8 mouse cellular contexts compared by ENCODE assay signal in the genomic region with DNA sequence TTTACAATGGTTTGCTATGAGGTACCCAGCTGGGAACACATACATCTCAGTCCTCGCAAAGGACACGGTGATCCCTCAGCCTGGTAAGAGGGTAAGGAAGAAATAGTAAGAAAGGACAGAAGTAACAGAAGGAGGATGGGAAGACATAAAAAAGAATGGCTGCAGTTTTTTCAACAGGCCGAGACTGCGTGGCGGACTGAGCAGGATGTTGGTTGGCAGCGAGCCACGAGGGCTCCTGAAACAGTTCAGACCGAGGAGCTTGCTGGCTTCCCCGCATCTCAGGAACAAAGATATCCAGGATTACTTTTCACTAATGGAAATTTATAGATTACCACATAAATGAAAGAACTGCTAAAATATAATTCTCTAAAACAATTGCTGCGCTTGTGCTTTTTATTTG.
DNase-seq lines count a peak whose midpoint lies in the region; ATAC-seq and TF ChIP-seq lines count a peak whose summit lies in the region.
"Had no signal": no experiment of that assay in that cellular context is flagged by ENCODE, and none has a peak within 500 bp of the region (broad histone marks: within the 10 kb centered on the region; RNA-seq: fewer than 3 reads in every experiment).

No protein-coding gene starts in this region.

- no peak for TF ChIP-seq POLR2A in brain, embryonic 14.5 days (IDR thresholded peaks at IDR 0.05; ENCODE audit: borderline replicate concordance, extremely low read depth, insufficient read depth, insufficient read length, poor library complexity, severe bottlenecking)

- H3K36me3 ChIP-seq in kidney, embryonic 15.5 days, result no peaks in the 10 kb centered on the region
- no peaks in the 10 kb centered on the region for H3K36me3 ChIP-seq in limb, embryonic 10.5 days
- H3K36me3 ChIP-seq: embryonic facial prominence, embryonic 15.5 days had no signal

- H3K9me3 ChIP-seq in kidney, embryonic 15.5 days (replicated peaks), result no peaks in the 10 kb centered on the region
- H3K9me3 ChIP-seq in limb, embryonic 10.5 days (replicated peaks), result no peaks in the 10 kb centered on the region
- H3K9me3 ChIP-seq: embryonic facial prominence, embryonic 15.5 days had no signal

- no peak for ATAC-seq in kidney, embryonic 15.5 days (replicated peaks; ENCODE audit: low FRiP score)

- no peak for TF ChIP-seq CTCF in brain, embryonic 14.5 days (IDR thresholded peaks at IDR 0.05; ENCODE audit: borderline replicate concordance, extremely low read depth, insufficient read depth, insufficient read length)

- H3K4me2 ChIP-seq in kidney, embryonic 15.5 days, result no peak overlapping the region
- H3K4me2 ChIP-seq: embryonic facial prominence, embryonic 15.5 days had no signal

- H3K27me3 ChIP-seq in kidney, embryonic 15.5 days, result no peaks in the 10 kb centered on the region
- H3K27me3 ChIP-seq in limb, embryonic 10.5 days (ENCODE audit: low read depth, poor library complexity, severe bottlenecking), result no peaks in the 10 kb centered on the region
- H3K27me3 ChIP-seq: embryonic facial prominence, embryonic 15.5 days had no signal

- no peak overlapping the region for H3K27ac ChIP-seq in kidney, embryonic 15.5 days
- H3K27ac ChIP-seq in limb, embryonic 10.5 days, result no peak overlapping the region
- H3K27ac ChIP-seq: embryonic facial prominence, embryonic 15.5 days had no signal

- WGBS in kidney, embryonic 15.5 days, result 36% methylated on average over 10 of the region's 10 CpGs
- WGBS in limb, embryonic 10.5 days, result 86% methylated on average over 10 of the region's 10 CpGs

- H3K4me1 ChIP-seq in kidney, embryonic 15.5 days, result peaks cover 12% of the 10 kb centered on the region; the same call in 1 of the 2 replicates
- H3K4me1 ChIP-seq in limb, embryonic 10.5 days, result peaks cover 56% of the 10 kb centered on the region

- peak; percentile 30 for DNase-seq in kidney, adult 9 months
- peak; percentile 83 for DNase-seq in brain, embryonic 14.5 days (ENCODE audit: low read depth)
- peak; percentile 88 to 90 for DNase-seq in cerebellum, postnatal 10 days
- DNase-seq in limb, embryonic 10.5 days (ENCODE audit: low spot score), result peak; percentile 27
- no peak for DNase-seq in MN1 (ENCODE audit: low spot score)
- no peak for DNase-seq in B cell, adult 2 months

- H3K9ac ChIP-seq in kidney, embryonic 15.5 days, result no peak overlapping the region
- H3K9ac ChIP-seq: embryonic facial prominence, embryonic 15.5 days had no signal

- no peak overlapping the region for H3K4me3 ChIP-seq in kidney, embryonic 15.5 days (replicated peaks)
- no peak overlapping the region for H3K4me3 ChIP-seq in limb, embryonic 10.5 days
- H3K4me3 ChIP-seq: embryonic facial prominence, embryonic 15.5 days had no signal

Comparison
In these comparisons a context has a peak if more than half of its experiments do, and no peak if none do; other contexts are left out.
1. DNase-seq: peak in kidney, adult 9 months (single experiment), brain, embryonic 14.5 days (single experiment), cerebellum, postnatal 10 days (2 of 2) and limb, embryonic 10.5 days (single experiment); none in MN1 (single experiment) and B cell, adult 2 months (0 of 2).